Mouse (Mus musculus) heart, embryonic 11.5 days (tissue): ENCODE measurements around the gene Snx9. TPM values are rescaled to one million over a fixed set of nuclear protein-coding genes. Genes with fewer than 3 reads are reported as not detected.

Experiments
- ATAC-seq: fragments of 200-750 bp; cut with Nextera tagmentation; replicated peaks from 2 replicates; pipeline ENCODE4 v1.8.0; 2017; ENCODE audit warnings: moderate library complexity; ENCODE audit not compliant: insufficient number of reproducible peaks, low FRiP score, low TSS enrichment
- H3K27ac ChIP-seq: fragments of 300-500 bp; sonication (generic); 2 replicates; pipeline ENCODE4 v1.5.1; 2014; ENCODE audit warnings: mild to moderate bottlenecking, low read depth, low read length
- H3K27me3 ChIP-seq: fragments of 300-500 bp; sonication (generic); 2 replicates; pipeline ENCODE4 v1.6.1; 2014; ENCODE audit warnings: mild to moderate bottlenecking, low read length, mixed read lengths; ENCODE audit not compliant: control insufficient read depth, insufficient read depth
- H3K36me3 ChIP-seq: fragments of 300-500 bp; sonication (generic); 2 replicates; pipeline ENCODE4 v1.6.1; 2014; ENCODE audit warnings: mild to moderate bottlenecking, low read length, moderate library complexity, mixed read lengths; ENCODE audit not compliant: control insufficient read depth, insufficient read depth
- H3K4me1 ChIP-seq: fragments of 300-500 bp; sonication (generic); 2 replicates; pipeline ENCODE4 v1.6.1; 2014; ENCODE audit warnings: low read length; ENCODE audit not compliant: control insufficient read depth, insufficient read depth
- H3K4me2 ChIP-seq: fragments of 300-500 bp; sonication (generic); 2 replicates; pipeline ENCODE4 v1.6.1; 2014; ENCODE audit warnings: mild to moderate bottlenecking, moderate library complexity
- H3K4me3 ChIP-seq: fragments of 300-500 bp; sonication (generic); 2 replicates; pipeline ENCODE4 v1.5.1; 2014; ENCODE audit warnings: low read depth, low read length
- H3K9ac ChIP-seq: fragments of 300-500 bp; sonication (generic); 2 replicates; pipeline ENCODE4 v1.6.1; 2014; ENCODE audit warnings: mild to moderate bottlenecking, low read depth, low read length, moderate library complexity
- H3K9me3 ChIP-seq: fragments of 300-500 bp; sonication (generic); replicated peaks from 2 replicates; pipeline ENCODE4 v1.6.1; 2016; ENCODE audit warnings: low read length; ENCODE audit not compliant: control insufficient read depth
- WGBS: fragments of 180-500 bp; shearing (Covaris S2); extraction: QIAGEN DNeasy Blood & Tissue Kit; methylation state at CpG from one replicate; pipeline ENCODE4 v1.1.7; 2014; ENCODE audit not compliant: insufficient replicate concordance; 5-methylcytosine and 5-hydroxymethylcytosine counted together
- polyA plus RNA-seq: library from polyadenylated mRNA; unstranded; fragments of >200 nt; fragmentation: Nextera tagmentation; extraction: Ambion mirVana; gene quantifications from 2 replicates; pipeline ENCODE4 v1.2.1, GENCODE M21; 2014

Snx9 gene
- polyA plus RNA-seq, 1 experiment from 2014 or later: 26.5 TPM

DNA sequence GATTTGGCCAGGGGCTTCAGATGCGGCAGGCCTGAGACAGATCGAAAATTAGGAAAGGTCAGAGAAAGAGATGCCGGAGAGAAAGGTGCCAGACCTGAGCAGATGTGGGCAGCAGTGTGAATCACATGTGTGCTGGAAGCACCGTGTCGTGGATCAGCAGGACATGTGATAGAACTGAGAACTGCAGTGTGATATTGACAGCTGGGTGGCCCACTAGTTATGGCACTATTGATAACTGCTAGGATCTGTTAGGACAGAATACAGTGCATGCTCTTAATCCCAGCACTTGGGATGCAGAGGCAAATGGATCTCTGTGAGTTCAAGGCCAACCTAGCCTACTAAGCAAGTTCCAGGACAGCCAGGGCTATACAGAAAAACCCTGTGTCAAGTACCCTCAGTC is 10.3 kb upstream of the Snx9 start:
- no peak overlapping the region for H3K27ac ChIP-seq
- peaks cover 6% of the 10 kb centered on the region for H3K4me1 ChIP-seq
- no peaks in the 10 kb centered on the region for H3K9me3 ChIP-seq
- ATAC-seq: no peak
- no peak overlapping the region for H3K9ac ChIP-seq
- H3K27me3 ChIP-seq: no peaks in the 10 kb centered on the region
- 82% methylated on average over 5 of the region's 5 CpGs for WGBS
- H3K4me3 ChIP-seq: no peak overlapping the region
- no peak overlapping the region for H3K4me2 ChIP-seq
- no peaks in the 10 kb centered on the region for H3K36me3 ChIP-seq

DNA sequence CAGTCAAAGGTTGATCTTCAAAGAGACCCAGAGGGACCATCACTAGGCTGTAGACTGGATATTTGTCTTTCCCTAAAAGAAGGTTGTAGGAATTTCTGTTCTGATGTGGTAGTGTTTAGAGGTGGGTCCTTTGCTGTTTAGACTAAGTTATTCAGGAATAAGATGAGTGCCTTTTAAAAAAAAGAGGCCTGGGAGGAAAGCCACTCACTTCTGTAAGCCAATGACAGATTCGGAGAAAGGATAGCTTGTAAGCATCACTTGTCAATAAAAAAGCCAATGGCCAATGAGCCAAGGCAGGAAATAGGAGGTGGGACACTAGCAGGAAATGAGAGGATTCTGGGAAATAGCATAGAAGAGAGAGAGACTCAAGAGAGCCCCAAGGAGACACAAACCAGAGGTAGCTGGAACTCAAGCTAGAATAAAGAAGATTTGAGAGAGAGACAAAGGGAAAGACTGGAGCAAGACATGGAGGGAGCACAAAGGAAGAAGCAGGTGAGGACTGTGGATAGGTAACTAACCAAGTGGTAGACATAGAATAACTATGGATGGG is 9.8 kb upstream of the Snx9 start:
- no peak overlapping the region for H3K4me2 ChIP-seq
- no peak overlapping the region for H3K9ac ChIP-seq
- H3K27me3 ChIP-seq: no peaks in the 10 kb centered on the region
- ATAC-seq: no peak
- H3K27ac ChIP-seq: no peak overlapping the region
- peaks cover 6% of the 10 kb centered on the region for H3K4me1 ChIP-seq
- no peak overlapping the region for H3K4me3 ChIP-seq
- no peaks in the 10 kb centered on the region for H3K9me3 ChIP-seq
- no peaks in the 10 kb centered on the region for H3K36me3 ChIP-seq
- 70% methylated on average over 1 of the region's 1 CpGs for WGBS

DNA sequence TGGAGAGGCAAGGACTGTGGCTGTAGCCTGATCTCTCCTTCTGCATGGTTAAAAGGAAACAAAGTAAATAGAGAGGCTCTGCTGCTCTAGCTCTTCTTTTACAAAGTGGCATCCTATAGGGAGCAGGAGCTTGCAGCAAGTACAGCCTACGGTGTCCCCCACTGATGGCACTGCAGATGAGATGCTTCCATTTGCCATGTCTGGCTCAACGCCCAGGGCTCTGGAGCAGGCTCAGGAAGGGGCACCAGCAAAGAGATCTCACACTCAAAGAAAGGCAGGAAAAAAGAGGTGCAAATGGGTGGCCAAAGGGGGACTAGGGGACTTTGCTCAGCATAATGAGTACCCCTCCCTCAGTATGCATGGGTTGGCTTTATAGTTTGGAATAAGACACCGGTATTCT is 7.0 kb upstream of the Snx9 start:
- no peak overlapping the region for H3K4me3 ChIP-seq
- no peaks in the 10 kb centered on the region for H3K27me3 ChIP-seq
- peaks cover 3% of the 10 kb centered on the region; the same call in 1 of the 2 replicates for H3K4me1 ChIP-seq
- 87% methylated on average over 3 of the region's 3 CpGs for whole genome bisulfite sequencing
- no peak overlapping the region for H3K9ac ChIP-seq
- H3K9me3 ChIP-seq: no peaks in the 10 kb centered on the region
- H3K4me2 ChIP-seq: no peak overlapping the region
- no peak for ATAC-seq
- no peaks in the 10 kb centered on the region for H3K36me3 ChIP-seq
- H3K27ac ChIP-seq: no peak overlapping the region

DNA sequence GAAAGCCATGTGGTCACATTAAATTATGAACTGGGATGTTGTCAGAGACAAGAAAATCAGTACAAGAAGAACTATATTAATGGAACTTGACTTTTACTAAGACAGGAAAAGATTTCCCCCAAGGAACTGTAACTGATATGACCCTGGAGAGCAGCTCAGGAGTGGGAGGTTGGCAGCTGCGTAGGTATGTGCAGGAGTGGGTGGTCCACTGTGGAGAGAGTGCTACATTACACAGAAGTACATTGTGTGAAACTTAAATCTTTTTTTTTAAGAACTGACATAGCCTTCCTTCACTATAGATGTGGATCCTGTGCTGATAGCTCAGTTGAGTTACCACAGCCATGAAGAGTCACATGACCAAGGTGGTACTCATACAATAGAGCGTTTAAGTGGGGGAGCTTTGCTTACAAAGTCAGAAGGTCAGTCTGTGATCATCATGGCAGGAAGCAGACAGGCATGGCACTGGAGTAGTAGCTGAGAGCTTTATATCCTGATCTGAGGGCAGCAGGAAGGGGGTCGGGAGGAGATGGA is 6.3 kb upstream of the Snx9 start:
- WGBS: 71% methylated on average over 3 of the region's 3 CpGs
- Histone ChIP-seq H3K27me3 (no peaks in the 10 kb centered on the region), H3K4me2 (no peak overlapping the region), H3K4me1 (peaks cover 4% of the 10 kb centered on the region; the same call in 1 of the 2 replicates), H3K27ac (no peak overlapping the region), H3K9ac (no peak overlapping the region), H3K9me3 (no peaks in the 10 kb centered on the region), H3K36me3 (no peaks in the 10 kb centered on the region), H3K4me3 (no peak overlapping the region)
- ATAC-seq: no peak

DNA sequence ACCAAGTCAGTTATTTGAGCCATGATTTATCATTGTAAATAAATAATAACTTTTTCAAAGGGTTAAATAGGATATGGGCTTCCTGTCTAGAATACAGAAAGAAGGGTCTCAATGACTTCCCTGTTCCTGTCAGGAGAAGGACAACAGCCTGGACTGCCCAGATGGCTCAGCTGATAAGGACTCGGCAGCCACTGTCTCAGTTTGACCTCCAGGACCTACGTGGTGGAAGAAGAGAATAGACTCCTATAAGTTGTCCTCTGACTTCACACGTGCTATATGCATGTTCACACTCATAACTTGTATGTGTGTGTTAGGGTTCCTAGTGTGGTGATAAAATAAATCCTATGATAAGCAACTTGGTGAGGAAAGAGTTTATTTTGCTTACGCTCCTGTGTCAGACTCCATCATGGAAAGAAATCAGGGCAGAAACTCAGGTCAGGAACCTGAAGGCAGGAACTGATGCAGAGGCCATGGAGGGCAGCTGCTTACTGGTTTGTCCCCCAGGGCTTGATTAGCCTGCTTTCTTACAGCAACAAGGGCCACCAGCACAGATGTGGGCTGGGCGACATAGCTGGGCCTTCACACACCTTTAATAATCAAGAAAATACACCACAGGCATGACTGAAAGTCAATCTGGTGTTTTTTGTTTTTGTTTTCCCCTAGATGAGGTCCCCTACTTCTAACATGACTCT is 1.4 kb upstream of the Snx9 start:
- no peak overlapping the region for H3K4me3 ChIP-seq
- H3K4me1 ChIP-seq: peaks cover 9% of the 10 kb centered on the region
- WGBS: 65% methylated on average over 5 of the region's 5 CpGs
- no peaks in the 10 kb centered on the region for H3K9me3 ChIP-seq
- H3K36me3 ChIP-seq: no peaks in the 10 kb centered on the region
- no peaks in the 10 kb centered on the region for H3K27me3 ChIP-seq
- no peak for ATAC-seq
- H3K4me2 ChIP-seq: no peak overlapping the region
- no peak overlapping the region for H3K9ac ChIP-seq
- H3K27ac ChIP-seq: no peak overlapping the region

DNA sequence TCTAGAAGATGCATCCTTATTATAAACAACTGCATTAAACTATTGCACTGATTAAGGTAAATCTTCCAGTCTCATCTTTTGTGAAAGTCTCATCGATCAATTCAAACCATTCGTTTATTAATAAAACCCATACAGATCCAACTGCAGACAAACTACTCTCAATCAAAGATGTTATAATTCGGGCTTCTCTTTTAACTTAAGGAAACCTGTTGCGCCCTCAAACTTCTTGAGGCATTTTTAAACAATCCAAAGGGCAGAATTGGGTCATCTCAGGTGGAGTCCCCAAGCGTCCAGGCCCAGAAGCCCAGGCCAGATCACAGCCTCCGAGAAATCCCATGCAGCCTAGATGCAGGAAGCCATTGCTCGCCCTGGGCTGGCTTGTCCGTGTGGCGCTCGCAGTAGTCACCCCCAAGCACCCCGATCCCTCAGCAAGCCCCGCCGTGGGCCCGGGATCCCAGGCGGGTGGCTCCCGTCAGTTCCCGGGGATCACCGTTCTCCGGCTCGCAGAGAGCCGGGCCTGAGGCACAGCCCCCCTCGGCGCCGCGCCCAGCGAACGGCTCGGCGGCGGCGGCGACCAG is 490 bp upstream of the Snx9 start:
- peaks cover 9% of the 10 kb centered on the region for H3K4me1 ChIP-seq
- ATAC-seq: peak; percentile 60; the same call in 1 of the 2 replicates
- H3K27me3 ChIP-seq: no peaks in the 10 kb centered on the region
- peak overlapping the region; percentile 100 for H3K9ac ChIP-seq
- H3K4me2 ChIP-seq: peak overlapping the region; percentile 84
- H3K36me3 ChIP-seq: no peaks in the 10 kb centered on the region
- no peaks in the 10 kb centered on the region for H3K9me3 ChIP-seq
- WGBS: 6% methylated on average over 29 of the region's 32 CpGs
- peak overlapping the region; percentile 80 for H3K4me3 ChIP-seq
- peak overlapping the region; percentile 99 for H3K27ac ChIP-seq

DNA sequence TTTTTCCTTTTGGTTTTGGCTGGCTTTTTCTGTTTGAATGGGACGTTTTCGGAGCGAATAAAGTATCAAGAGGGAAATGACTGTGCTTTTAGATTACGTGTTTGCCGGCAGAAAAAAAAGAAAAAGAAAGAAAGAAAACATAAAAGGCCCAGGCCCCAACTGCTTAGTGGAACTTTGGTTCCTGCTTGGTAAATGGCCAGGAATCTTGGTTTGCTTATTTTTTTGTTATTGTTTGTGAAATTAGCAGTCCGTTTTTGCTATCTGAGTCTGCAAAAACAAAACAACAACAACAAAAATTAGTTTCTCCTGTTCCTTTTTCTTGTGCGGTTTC is 779 bp downstream of the Snx9 start:
- Histone ChIP-seq H3K36me3 (no peaks in the 10 kb centered on the region), H3K4me3 (peak overlapping the region; percentile 80), H3K9ac (peak overlapping the region; percentile 100), H3K4me2 (peak overlapping the region; percentile 84), H3K9me3 (no peaks in the 10 kb centered on the region), H3K27me3 (no peaks in the 10 kb centered on the region), H3K27ac (peak overlapping the region; percentile 99), H3K4me1 (peaks cover 15% of the 10 kb centered on the region)
- WGBS: 2% methylated on average over 7 of the region's 7 CpGs
- ATAC-seq: no peak

DNA sequence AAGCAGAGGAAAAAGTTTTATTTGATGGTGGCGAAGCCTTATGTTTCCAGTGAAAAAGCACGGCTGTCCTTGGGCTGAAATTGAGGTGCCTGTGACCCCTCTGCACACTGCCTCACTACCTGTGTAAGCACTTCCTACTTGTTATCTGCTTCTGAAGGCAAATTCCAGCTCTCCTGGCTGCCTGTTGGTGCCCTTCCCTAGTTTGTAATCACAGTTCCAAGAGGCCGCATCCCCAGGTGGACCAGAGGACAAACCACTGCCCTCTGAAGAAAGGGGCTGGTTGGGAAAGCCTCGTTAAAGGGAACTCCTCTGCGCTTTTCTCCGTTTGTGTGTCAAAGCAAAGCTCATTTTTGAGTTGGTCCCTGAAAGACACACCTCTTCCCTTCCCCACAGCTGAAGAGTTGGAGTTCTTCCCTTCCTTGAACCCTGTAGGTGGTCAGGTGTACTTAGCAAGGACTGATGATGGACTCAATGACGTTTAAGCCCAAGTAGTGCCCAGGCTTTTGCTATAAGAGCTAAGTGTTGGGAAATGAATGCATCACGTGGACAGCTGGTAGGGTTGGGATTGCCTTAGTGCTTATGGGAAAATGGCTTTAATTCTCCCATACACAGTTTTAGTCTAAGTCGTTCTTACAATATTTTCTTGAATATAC is 2.0 kb downstream of the Snx9 start:
- no peaks in the 10 kb centered on the region for H3K27me3 ChIP-seq
- H3K4me3 ChIP-seq: no peak overlapping the region
- 68% methylated on average over 9 of the region's 9 CpGs for WGBS
- no peak for ATAC-seq
- H3K9ac ChIP-seq: no peak overlapping the region
- H3K27ac ChIP-seq: no peak overlapping the region
- H3K4me1 ChIP-seq: peaks cover 15% of the 10 kb centered on the region
- H3K9me3 ChIP-seq: no peaks in the 10 kb centered on the region
- peak overlapping the region; percentile 84 for H3K4me2 ChIP-seq
- H3K36me3 ChIP-seq: no peaks in the 10 kb centered on the region
